Mouse (Mus musculus) left cerebral cortex, postnatal 14 days (tissue): ENCODE data around the gene Tcf7l1. TPM values are rescaled to one million over a fixed set of nuclear protein-coding genes. Genes with fewer than 3 reads are reported as not detected.

Experiments used
- DNase-seq, 2 experiments: peaks; one replicate each; pipeline ENCODE4 v3.0.0; 2021 to 2022; ENCODE audit warnings: low spot score in 2 of 2, mixed read lengths in 1 of 2
- intact Hi-C: fragments of 180-260 bp; cut with DNase I; formaldehyde crosslinking; loops from one replicate; pipeline ENCODE4 v1.15.1; 2025
- total RNA-seq, 2 experiments: library from RNA; stranded (reverse); gene quantifications; 2 replicates each; pipeline ENCODE4 v1.2.3; 2021

Tcf7l1 gene
- total RNA-seq, 2 experiments from 2014 or later = 4.8 to 5.0 TPM

DNA sequence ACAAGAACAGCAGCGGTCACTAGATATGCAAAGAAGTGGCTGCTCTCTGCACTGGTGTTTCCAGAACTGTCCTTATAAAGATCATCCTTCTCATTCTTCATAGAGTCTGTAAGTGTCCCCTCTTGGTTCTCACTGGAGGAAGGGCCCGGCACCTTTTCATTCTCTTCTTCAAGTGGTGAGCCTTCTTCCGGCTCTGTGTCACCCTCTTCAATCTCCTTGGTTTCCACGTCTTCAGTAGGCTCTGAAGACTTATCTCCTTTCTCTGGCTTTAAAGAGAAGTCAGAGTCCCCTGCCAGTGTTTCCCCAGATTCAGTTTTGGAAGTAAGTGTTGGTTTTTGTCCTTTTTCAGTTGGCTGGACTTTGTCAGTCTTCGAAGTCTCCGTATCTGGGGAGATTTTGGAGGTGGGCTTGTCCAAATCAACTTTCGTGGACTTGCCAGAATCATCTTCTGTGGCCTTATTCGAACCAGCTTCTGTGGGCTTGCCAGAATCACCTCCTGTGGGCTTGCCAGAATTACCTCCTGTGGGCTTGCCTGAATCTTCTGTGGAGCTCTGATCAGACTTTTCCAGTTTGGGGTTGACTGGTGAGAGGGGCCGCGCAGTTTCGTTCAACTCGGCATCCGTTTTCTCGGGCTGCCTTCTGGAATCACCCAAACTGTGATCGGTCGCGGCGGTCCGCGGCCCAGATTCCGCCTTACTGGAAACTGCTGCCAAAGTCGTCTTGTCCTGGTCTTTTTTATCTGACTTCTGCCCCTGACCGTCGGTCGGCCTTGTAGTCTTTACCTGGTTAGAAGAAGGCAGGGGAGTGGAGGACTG is 173.3 kb downstream of the Tcf7l1 start:
- no peak for DNase-seq
- intact Hi-C loops = no loop called here

DNA sequence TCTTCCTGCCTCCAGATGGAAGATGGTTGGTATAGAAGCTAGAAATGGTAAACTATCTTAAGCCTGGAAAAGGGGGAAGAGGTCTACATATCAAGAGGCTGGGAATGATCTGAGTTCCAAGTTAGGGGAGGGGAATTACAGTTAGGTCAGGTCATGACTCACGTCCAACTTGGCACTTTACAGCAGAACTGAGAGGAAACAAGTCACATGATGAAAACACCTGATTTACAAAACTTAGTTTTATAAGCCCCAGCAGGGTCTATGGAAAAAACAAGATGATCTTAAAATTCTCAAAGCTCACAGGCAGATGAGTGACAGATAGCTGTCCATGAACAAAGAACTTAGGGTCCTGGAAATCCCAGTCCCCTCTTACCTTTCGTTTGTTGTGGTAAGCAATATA is 173.9 kb downstream of the Tcf7l1 start:
- DNase-seq = no peak
- intact Hi-C loops = no loop called here

DNA sequence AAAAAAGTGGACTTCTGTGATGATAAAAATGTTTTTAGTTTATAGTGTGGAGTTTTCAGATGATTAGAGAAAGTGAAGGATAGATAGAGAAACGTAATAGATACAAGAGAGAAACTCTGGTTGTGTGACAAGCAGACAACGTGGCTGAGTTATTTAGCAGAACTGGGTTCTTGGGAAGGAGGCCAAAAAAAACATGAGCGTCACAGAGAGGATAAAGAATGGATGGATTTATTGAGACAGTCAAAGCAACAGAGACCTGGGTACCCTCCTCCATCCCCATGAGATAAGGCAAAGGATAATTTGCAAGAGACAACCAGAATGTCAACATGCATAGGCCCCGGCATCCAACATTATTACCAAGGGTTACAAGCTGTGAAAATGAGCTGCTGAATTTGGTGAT is 178.8 kb downstream of the Tcf7l1 start:
- no peak for DNase-seq
- intact Hi-C loops = no loop called here

DNA sequence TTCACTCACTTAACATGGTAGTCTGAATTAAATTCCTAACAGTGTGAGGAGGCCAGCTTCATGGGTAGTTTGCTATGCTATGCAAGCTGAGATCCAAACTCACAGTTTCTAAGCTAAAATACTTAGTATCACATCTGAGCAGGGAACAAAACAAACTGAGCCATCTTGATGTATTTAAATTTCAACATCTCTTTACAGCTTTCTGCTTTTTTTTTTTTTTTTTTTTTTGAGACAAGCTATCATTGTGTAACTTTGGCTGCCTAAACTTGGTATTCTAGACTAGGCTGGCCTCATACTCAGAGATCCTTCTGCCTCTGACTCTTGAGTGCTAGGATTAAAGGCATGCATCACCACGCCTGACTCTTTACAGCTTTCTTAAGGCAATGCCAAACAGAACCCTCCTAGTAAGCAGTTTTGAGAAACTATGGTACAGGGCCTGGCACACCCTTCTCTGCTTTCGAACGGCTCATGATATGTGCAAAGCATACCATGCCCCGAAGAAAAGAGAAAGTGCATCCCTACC is 180.3 kb downstream of the Tcf7l1 start:
- DNase-seq = no peak
- intact Hi-C loops = no loop called here

DNA sequence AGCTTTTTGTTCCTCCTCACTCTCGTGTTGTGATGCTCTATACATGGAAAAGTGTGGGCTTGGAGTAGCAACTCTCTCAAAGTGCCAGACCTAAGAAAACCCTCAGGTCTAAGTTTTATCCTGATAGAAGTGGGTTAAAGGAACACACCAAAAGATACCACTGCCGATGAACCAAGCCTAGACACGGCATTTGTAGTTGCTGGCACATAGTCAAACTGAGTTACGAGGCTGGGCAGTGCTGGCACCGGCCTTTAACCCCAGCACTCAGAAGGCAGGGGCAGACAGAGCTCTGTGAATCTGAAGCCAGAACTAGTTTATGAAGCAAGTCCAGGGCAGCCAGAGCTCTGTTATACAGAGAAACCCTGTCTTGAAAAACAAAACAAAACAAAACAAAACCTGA is 181.4 kb downstream of the Tcf7l1 start:
- DNase-seq = no peak
- intact Hi-C loops = no loop called here

DNA sequence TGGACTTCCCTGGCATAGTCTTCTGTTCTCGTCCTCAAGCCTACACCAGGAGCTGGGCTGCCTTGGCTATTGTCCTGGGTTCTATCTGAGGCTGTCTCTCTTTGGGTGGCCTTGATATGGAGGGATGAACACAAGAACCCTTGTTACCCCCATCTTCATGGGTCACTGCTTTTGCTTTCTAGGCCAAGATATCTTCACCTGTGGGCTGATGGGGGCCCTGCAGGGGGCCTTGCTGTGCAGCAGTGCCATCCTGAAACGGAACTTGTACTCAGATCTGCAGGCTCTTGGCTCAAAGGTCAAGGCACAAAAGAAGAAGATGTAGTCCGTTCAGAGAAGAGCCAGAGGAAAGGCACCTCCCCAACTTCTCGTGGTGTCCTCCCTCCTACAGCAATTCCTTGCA is 182.0 kb downstream of the Tcf7l1 start:
- DNase-seq = no peak
- intact Hi-C loops = no loop called here

DNA sequence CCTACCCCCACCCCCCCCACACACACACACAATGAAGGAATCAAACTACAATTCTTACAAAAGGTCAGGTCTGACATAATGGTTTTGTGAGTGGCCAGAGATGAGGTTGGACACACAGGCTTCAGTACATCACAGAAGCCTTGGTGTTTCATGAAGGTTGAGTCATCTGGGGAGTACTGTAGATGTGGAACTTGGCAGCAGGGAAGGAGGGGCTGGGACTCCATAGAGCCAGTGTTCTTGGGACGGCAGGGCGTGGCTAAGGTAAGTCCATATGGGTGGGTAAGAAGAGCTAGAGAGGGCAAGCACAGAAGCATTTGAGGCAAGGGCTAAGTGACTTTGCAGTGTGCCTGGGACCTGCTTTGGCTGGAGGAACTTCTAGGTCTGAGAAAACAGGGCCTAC is 185.0 kb downstream of the Tcf7l1 start:
- DNase-seq = no peak
- intact Hi-C loops = no loop called here

DNA sequence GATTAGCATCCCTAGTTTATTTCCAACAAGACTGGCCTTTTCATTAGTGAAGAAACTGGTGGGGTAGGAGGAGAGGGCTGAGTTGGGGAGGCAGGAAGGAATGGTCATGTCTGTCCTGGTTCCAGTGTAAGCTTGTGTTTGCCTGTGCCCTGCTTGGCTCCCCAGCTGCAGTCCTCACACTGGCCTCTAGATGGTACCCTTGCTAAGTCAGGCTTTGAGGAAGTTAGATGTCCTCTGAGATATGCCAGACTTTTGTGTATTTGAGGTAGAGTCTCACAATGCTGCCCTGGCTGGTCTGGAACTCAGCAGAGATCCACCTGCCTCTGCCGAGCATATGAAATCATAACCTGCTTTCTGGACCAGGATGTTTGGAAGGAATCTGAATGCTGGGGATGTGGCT is 187.3 kb downstream of the Tcf7l1 start:
- intact Hi-C loops = no loop called here

DNA sequence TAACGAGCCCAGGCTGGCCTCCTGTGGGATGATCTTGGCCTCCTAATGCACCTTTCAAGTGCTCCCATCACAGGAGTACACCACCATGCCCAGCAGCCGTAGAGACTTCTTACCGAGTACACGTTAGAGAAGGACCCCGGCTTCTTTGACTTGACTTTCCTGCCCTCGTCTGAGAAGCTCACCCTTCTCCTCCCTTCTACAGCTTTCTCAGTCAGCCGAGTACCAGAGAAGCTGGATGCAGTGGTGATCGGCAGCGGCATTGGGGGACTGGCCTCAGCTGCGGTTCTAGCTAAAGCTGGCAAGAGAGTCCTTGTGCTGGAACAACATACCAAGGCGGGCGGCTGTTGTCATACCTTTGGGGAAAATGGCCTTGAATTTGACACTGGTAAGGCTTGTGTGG is 188.3 kb downstream of the Tcf7l1 start:
- DNase-seq = no peak
- intact Hi-C loops = no loop called here

More for the DNA sequence above, 187.3 kb downstream of the Tcf7l1 start:
- DNase-seq = peak; percentile 83 to 88

DNA sequence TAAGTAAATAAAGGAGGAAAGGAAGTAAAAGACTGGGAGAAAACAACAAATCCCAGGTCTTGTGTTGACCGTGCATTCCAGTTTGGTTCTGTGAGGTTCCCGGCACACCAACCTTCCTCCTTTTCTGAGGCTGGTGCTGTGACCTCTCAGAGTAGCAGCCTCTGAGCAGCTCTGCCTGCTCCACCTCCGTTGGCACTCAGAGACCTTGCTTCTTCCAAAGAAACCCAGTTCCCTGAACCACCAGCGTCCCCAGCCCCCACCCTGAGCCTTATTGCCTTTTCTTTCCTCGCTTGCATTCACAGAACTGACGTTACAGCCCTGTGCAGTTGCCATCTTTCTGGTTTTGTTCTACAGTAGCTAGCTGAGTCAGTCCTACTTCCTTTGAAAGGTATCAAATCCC is 188.8 kb downstream of the Tcf7l1 start:
- intact Hi-C loops = no loop called here
- DNase-seq = no peak

DNA sequence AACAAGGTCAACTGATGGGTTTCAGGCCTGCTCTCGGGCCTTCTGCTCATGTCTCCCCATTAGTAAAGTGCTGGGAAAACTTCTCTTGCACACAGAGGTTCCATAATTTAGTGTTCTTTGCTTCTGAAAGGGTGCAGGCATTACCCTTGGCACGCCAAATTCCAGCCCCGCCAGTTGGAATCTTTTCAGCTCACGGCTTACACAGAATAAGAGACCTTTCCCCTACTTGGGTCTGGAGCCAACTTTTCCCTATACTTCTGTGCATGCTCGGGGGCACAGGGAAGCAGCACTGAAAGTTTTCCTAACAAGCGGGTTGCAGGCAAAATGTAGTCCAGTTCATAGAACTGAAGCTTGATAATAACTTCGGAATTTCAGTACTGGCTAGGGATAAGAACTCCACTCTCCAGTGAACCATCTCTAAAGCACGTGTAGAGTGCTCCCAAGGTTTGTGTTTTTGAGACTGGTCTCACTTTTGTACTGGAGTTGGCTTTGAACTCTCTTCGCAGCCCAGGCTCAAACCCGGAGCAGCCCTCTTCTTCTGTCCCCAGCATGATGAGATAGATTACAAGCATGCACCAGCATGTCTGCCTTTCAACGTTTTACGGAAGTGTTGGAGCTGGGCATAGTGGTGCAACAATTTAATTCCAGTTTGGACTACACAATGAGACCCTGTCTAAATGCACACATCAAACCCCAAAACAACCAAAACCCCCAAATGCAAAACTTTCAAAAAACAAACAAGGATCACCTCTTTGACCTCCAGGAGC is 190.1 kb downstream of the Tcf7l1 start:
- peak; percentile 40 to 42 for DNase-seq

DNA sequence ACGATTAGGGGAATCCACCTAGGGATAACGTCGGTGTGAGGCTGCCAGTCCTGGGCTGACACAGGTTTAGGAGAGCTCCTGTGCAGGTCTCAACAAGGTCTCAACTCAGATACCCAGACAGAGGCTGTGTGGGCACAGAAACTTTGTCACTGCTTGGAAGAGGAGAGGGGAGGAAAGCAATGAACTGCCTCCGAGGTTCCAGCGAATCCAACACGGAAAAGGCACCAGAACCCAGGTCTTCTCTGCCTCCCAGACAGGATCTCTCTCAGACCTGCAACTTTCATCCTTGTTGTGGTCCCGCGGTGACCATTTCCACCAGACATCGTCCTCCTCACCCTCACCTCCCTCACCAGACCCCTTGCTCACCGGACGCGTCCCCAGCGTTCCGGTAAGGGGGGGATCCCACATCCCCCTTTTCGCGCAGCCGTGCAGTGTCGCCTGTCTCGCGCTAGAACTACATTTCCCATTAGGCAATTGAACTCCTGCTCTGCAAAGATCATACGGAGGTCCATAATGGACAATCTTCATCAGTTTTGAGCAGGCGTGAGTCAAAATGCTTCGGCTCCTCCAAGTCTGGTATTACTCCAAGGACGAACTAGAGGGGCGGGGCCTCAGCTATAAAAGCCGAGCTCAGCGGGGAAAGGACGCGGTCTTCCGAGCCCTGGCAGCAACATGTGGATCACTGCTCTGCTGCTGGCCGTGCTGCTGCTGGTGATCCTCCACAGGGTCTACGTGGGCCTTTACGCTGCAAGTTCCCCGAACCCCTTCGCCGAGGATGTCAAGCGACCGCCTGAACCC is 190.9 kb downstream of the Tcf7l1 start, which contains the start of the genes Elmod3 and Retsat:
TSS of gene Elmod3 (minus strand) at position 458 of the 798 bp plus-strand sequence.
TSS of gene Retsat (plus strand) at position 520 of the 798 bp plus-strand sequence.
- DNase-seq = peak; percentile 88 to 97
- intact Hi-C loops = no loop called here

More for the DNA sequence above, 190.1 kb downstream of the Tcf7l1 start:
- intact Hi-C loops = no loop called here

DNA sequence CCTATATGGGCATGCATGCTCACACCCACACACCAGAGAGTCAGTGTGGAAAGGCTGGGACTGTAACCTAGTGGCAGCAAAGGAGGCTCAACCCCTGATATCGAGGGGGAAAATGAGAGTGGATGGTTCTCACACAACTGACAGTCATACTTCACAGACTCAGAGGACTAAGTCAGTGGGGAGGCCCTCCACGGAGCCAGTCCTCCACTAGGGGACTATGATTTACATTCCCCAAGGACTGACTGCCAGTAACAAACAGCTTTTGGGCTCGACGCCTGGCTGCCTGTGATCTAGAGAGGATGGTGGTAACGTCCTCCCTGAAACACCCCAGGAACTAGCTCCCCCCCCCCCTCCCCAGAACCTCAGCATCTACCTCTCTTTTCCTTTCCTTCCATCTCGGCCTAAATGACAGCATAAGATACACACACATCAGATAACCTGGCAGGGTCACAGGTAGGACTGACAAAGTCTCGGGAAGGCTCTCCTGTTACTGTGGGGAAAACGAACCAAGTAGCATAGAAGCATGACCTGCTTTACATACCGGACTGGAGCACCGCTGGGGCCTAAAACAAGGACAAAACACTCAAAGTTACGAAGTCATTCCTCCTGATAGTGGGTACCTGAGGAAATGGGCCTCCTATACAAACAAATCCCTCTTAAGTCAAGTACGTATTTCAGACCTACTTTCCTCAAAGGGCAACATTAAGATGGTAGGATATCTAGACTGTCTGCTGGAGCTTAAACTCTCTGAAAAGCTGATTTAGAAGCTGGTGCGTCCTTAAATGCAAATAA is 191.8 kb downstream of the Tcf7l1 start:
- peak; percentile 24 to 33 for DNase-seq
- intact Hi-C loops = no loop called here

DNA sequence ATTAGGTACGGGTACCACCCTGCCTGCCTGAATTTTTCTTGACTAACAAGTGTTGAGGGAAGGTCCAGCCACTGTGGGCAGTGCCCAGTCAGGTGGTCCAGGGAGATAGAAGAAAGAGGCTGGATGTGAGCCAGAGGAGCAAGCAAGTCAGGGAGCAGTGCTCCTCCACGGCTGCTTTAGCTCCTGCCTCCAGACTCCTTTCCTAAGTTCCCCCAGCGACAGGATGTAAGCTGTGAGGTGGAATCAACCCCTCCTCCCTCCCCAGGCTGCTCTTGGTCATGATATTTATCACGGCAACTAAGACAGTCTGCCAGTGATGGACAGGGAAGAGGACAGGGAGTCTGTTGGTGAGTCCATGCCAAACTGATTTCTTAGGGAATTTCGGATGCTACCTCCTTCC is 195.1 kb downstream of the Tcf7l1 start:
- DNase-seq = no peak
- intact Hi-C loops = no loop called here

DNA sequence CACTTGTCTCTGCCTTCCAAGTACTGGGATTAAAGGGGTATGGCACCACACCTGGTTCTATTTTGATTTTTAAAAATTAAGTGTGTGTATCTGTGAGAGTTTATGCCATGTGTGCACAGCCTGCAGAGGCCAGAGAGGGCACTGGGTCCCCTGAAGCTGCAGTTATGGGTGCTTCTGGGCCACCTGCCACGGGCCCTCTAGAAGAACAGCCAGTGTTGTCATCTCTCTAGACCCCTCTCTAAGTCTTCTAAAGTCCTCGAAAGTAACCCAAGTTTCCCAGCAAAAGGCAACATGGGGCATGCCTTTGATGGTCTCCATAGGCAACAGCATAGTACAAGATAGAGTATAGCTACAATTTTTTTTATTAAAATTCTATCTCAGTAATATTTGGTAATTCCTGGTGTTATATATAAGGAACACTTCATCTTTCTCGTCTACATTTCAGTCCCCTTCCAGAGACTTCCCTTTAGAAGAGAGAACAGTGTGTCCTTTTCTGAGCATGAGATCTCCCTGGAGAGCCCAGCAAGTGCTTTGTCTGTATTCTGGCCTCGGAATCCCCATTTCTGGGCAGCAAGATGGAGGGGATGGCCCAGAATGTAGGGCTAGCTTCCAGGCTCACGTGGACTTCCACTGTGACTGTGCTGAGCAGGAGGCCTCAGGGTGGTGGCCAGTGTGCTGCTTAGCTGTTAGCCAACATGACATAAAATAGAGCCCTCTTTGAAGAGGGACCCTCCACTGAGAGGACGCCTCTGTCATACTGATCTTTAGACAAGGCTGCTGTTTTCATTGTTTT is 195.8 kb downstream of the Tcf7l1 start:
- intact Hi-C loops = no loop called here
- DNase-seq = peak; percentile 22 to 51

DNA sequence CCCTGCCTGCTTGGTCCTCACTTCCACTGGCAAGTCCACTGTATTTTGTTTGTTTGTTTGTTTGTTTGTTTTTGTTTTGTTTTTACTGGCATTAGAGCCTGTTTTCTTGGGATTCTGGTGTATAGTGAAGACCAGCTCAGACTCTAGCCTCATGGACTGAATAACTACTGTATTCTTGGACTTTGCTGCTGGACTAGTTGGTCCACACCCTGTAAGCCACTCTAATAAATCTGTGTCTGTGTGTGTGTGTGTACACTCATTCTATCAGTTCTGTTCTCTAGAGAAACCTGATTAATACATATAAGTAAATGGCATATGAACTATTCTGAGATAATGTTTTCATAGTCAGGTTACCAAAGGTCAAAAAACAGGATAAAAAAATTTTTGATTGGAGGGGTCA is 198.9 kb downstream of the Tcf7l1 start:
- no peak for DNase-seq
- intact Hi-C loops = no loop called here

DNA sequence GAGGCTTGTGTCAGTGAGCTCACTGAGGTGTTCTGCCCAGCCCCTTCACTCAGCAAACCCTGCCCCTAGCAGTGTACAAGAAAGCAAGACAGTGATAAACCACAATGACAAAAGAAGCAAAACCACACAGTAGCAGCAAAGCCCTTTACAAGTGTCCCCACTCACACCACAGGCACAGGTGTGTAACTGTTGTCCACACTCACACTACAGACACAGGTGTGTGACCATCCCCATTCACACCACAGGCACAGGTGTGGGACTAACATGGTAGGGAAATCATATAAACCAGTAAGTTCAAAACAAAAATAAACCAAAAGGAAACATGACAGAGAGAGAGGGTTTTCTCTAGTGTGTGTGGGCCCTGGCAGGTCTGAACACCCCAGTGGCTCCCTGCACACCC is 200.7 kb downstream of the Tcf7l1 start:
- intact Hi-C loops = no loop called here
- DNase-seq = no peak

DNA sequence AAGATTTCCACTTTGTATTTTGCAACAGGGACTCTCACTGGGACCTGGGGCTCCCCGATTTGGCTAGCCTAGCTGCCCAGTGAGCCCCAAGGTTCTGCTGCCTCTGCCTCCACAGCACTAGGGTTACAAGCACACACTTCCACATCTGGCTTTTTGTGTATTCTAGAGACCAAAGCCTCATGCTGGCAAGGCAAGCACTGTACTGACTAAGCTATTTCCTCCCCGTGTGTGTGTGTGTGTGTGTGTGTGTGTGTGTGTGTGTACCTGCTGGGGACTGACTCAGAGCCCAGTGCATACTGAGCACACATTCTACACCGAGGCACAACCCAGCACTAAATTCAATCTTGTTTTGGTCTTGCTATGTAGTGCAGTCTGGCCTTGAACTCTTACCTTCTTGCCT is 202.4 kb downstream of the Tcf7l1 start:
- intact Hi-C loops = no loop called here
- DNase-seq = no peak
